Mouse (Mus musculus) heart, postnatal 0 days (tissue): Measurements from ENCODE around the gene Colgalt2.

Experiments used
- CTCF ChIP-seq: IDR thresholded peaks from 2 replicates; pipeline ENCODE4 v1.5.1; 2016; ENCODE audit warnings: antibody characterized with exemption, control low read depth, low read depth
- EP300 ChIP-seq: IDR thresholded peaks from 2 replicates; pipeline ENCODE4 v1.6.1; 2016; ENCODE audit warnings: antibody characterized with exemption, low read depth

- TF ChIP-seq CTCF (no peak), EP300 (no peak)
Observed at GRCm38 (mm10) chr1:152429805-152430204, 30.2 kb downstream of the Colgalt2 start.
